Mouse (Mus musculus): ENCODE measurements around the gene Nat8f7.
"Not testable (repeated sequence)": the region's sequence is repeated elsewhere in the genome, so short reads cannot be mapped to it uniquely, and the experiment has no call there.

Nat8f7 gene

GRCm38 (mm10) chr6:85713105-85713504, at the start of gene Nat8f7:
TSS of gene Nat8f7 (minus strand) at chr6:85713205.
- DNase-seq (ENCODE audit: low spot score) = not testable (repeated sequence)

GRCm38 (mm10) chr6:85762678-85763077, 49.7 kb upstream of the Nat8f7 start:
- not testable (repeated sequence) for DNase-seq (ENCODE audit: low spot score)

- DNase-seq (ENCODE audit: low spot score) = not testable (repeated sequence)
These were observed 42.8 kb upstream of the Nat8f7 start for GRCm38 (mm10) chr6:85755705-85756249.

GRCm38 (mm10) chr6:85709607-85710006, 3.4 kb downstream of the Nat8f7 start:
- not testable (repeated sequence) for DNase-seq (ENCODE audit: low spot score)

GRCm38 (mm10) chr6:85709206-85709605, 3.8 kb downstream of the Nat8f7 start:
- not testable (repeated sequence) for DNase-seq (ENCODE audit: low spot score)

GRCm38 (mm10) chr6:85701943-85702342, 11.1 kb downstream of the Nat8f7 start:
- peak; percentile 43 for DNase-seq (ENCODE audit: low spot score)
